Mouse (Mus musculus): ENCODE measurements around the gene Mepce. TPM values are rescaled to one million over a fixed set of nuclear protein-coding genes. Genes with fewer than 3 reads are reported as not detected.

The Mepce gene
- polyA plus RNA-seq, 1 experiment from 2014 or later: 14.5 TPM

GRCm38 (mm10) chr5:137786109-137786942 lies 1.1 kb downstream of the Mepce start:
- Histone ChIP-seq H3K9me3 (no peaks in the 10 kb centered on the region), H3K27me3 (no peaks in the 10 kb centered on the region), H3K27ac (peak overlapping the region; percentile 98), H3K4me3 (peak overlapping the region; percentile 68), H3K4me2 (replicated peaks) (peak overlapping the region; percentile 93), H3K4me1 (peaks cover 27% of the 10 kb centered on the region), H3K9ac (peak overlapping the region; percentile 93), H3K36me3 (peaks cover 37% of the 10 kb centered on the region)
- WGBS: under 1% methylated on average over 76 of the region's 79 CpGs
- peak; percentile 82 for ATAC-seq (ENCODE audit: insufficient number of reproducible peaks, insufficient read depth, low FRiP score, low TSS enrichment)

GRCm38 (mm10) chr5:137785164-137786031 lies 2.1 kb downstream of the Mepce start:
- Histone ChIP-seq H3K4me2 (replicated peaks) (peak overlapping the region; percentile 93), H3K27me3 (no peaks in the 10 kb centered on the region), H3K9ac (peak overlapping the region; percentile 93), H3K4me3 (peak overlapping the region; percentile 68), H3K36me3 (peaks cover 46% of the 10 kb centered on the region), H3K4me1 (peaks cover 29% of the 10 kb centered on the region), H3K27ac (peak overlapping the region; percentile 98), H3K9me3 (no peaks in the 10 kb centered on the region)
- WGBS: 5% methylated on average over 61 of the region's 62 CpGs
- peak; percentile 11 for ATAC-seq (ENCODE audit: insufficient number of reproducible peaks, insufficient read depth, low FRiP score, low TSS enrichment)

GRCm38 (mm10) chr5:137784546-137784945 lies 2.9 kb downstream of the Mepce start:
- peaks cover 50% of the 10 kb centered on the region for H3K36me3 ChIP-seq
- no peak overlapping the region for H3K27ac ChIP-seq
- peak overlapping the region; percentile 68 for H3K4me3 ChIP-seq
- no peaks in the 10 kb centered on the region for H3K27me3 ChIP-seq
- H3K4me2 ChIP-seq (replicated peaks): peak overlapping the region; percentile 93
- peak overlapping the region; percentile 93 for H3K9ac ChIP-seq
- 86% methylated on average over 14 of the region's 14 CpGs for WGBS
- H3K4me1 ChIP-seq: peaks cover 37% of the 10 kb centered on the region
- H3K9me3 ChIP-seq: no peaks in the 10 kb centered on the region
- no peak for ATAC-seq (ENCODE audit: insufficient number of reproducible peaks, insufficient read depth, low FRiP score, low TSS enrichment)

GRCm38 (mm10) chr5:137783901-137784540 lies 3.4 kb downstream of the Mepce start:
- peaks cover 39% of the 10 kb centered on the region for H3K4me1 ChIP-seq
- H3K4me2 ChIP-seq (replicated peaks): peak overlapping the region; percentile 93
- H3K27me3 ChIP-seq: no peaks in the 10 kb centered on the region
- no peak for ATAC-seq (ENCODE audit: insufficient number of reproducible peaks, insufficient read depth, low FRiP score, low TSS enrichment)
- 79% methylated on average over 9 of the region's 9 CpGs for WGBS
- H3K4me3 ChIP-seq: peak overlapping the region; percentile 68
- H3K27ac ChIP-seq: no peak overlapping the region
- peaks cover 50% of the 10 kb centered on the region for H3K36me3 ChIP-seq
- no peaks in the 10 kb centered on the region for H3K9me3 ChIP-seq
- H3K9ac ChIP-seq: peak overlapping the region; percentile 93

- Histone ChIP-seq H3K4me1 (peaks cover 41% of the 10 kb centered on the region), H3K27ac (no peak overlapping the region), H3K9ac (peak overlapping the region; percentile 44), H3K4me2 (replicated peaks) (peak overlapping the region; percentile 93), H3K4me3 (peak overlapping the region; percentile 68; the same call in 1 of the 2 replicates), H3K9me3 (no peaks in the 10 kb centered on the region), H3K27me3 (no peaks in the 10 kb centered on the region), H3K36me3 (peaks cover 50% of the 10 kb centered on the region)
- 85% methylated on average over 13 of the region's 13 CpGs for WGBS
- no peak for ATAC-seq (ENCODE audit: insufficient number of reproducible peaks, insufficient read depth, low FRiP score, low TSS enrichment)
These were observed 4.5 kb downstream of the Mepce start for GRCm38 (mm10) chr5:137782776-137783522.

- Histone ChIP-seq H3K27ac (no peak overlapping the region), H3K27me3 (no peaks in the 10 kb centered on the region), H3K4me1 (peaks cover 42% of the 10 kb centered on the region), H3K9ac (no peak overlapping the region), H3K9me3 (no peaks in the 10 kb centered on the region), H3K4me3 (no peak overlapping the region), H3K36me3 (peaks cover 50% of the 10 kb centered on the region), H3K4me2 (replicated peaks) (no peak overlapping the region)
- no peak for ATAC-seq (ENCODE audit: insufficient number of reproducible peaks, insufficient read depth, low FRiP score, low TSS enrichment)
- WGBS: 95% methylated on average over 7 of the region's 7 CpGs
These were observed 5.8 kb downstream of the Mepce start for GRCm38 (mm10) chr5:137781661-137782060.

GRCm38 (mm10) chr5:137779053-137779933 lies 8.2 kb downstream of the Mepce start:
- peaks cover 39% of the 10 kb centered on the region for H3K4me1 ChIP-seq
- no peaks in the 10 kb centered on the region for H3K9me3 ChIP-seq
- peak overlapping the region; percentile 88 for H3K4me3 ChIP-seq
- H3K27me3 ChIP-seq: no peaks in the 10 kb centered on the region
- peak overlapping the region; percentile 97 for H3K4me2 ChIP-seq (replicated peaks)
- H3K27ac ChIP-seq: peak overlapping the region; percentile 94
- under 1% methylated on average over 83 of the region's 83 CpGs for WGBS
- H3K9ac ChIP-seq: peak overlapping the region; percentile 91
- H3K36me3 ChIP-seq: peaks cover 42% of the 10 kb centered on the region
- ATAC-seq (ENCODE audit: insufficient number of reproducible peaks, insufficient read depth, low FRiP score, low TSS enrichment): peak; percentile 18

- peak; percentile 90 for ATAC-seq (ENCODE audit: insufficient number of reproducible peaks, insufficient read depth, low FRiP score, low TSS enrichment)
- Histone ChIP-seq H3K9ac (peak within 1 kb of the TSS; percentile 91), H3K4me1 (peaks cover 32% of the 10 kb centered on the region), H3K9me3 (no peaks in the 10 kb centered on the region), H3K36me3 (peaks cover 36% of the 10 kb centered on the region), H3K27me3 (no peaks in the 10 kb centered on the region), H3K4me2 (replicated peaks) (peak within 1 kb of the TSS; percentile 97), H3K4me3 (peak within 1 kb of the TSS; percentile 88), H3K27ac (peak within 1 kb of the TSS; percentile 94)
- under 1% methylated on average over 31 of the region's 31 CpGs for WGBS
These were observed 8.8 kb downstream of the Mepce start, which contains the start of gene Ppp1r35 for GRCm38 (mm10) chr5:137778635-137779034. Gene Ppp1r35, plus strand, starts transcription at chr5:137778849.

GRCm38 (mm10) chr5:137777267-137777845 lies 10.1 kb downstream of the Mepce start:
- Histone ChIP-seq H3K9ac (no peak overlapping the region), H3K4me2 (replicated peaks) (no peak overlapping the region), H3K4me3 (no peak overlapping the region), H3K27ac (no peak overlapping the region), H3K36me3 (peaks cover 24% of the 10 kb centered on the region), H3K9me3 (no peaks in the 10 kb centered on the region), H3K27me3 (no peaks in the 10 kb centered on the region), H3K4me1 (peaks cover 23% of the 10 kb centered on the region)
- ATAC-seq (ENCODE audit: insufficient number of reproducible peaks, insufficient read depth, low FRiP score, low TSS enrichment): no peak
- WGBS: 83% methylated on average over 7 of the region's 7 CpGs

- Histone ChIP-seq H3K4me1 (peaks cover 23% of the 10 kb centered on the region), H3K27me3 (no peaks in the 10 kb centered on the region), H3K4me3 (no peak overlapping the region), H3K4me2 (replicated peaks) (no peak overlapping the region), H3K9ac (0 out of 2 replicates have a peak overlapping the region, but pooled peaks have one; percentile 7), H3K36me3 (peaks cover 15% of the 10 kb centered on the region), H3K9me3 (no peaks in the 10 kb centered on the region), H3K27ac (no peak overlapping the region)
- 41% methylated on average over 5 of the region's 5 CpGs for WGBS
- no peak for ATAC-seq (ENCODE audit: insufficient number of reproducible peaks, insufficient read depth, low FRiP score, low TSS enrichment)
These were observed 11.0 kb downstream of the Mepce start for GRCm38 (mm10) chr5:137776408-137776918.
